Mouse (Mus musculus): ENCODE measurements at regions not wholly inside any gene's neighbourhood (a gene's known extent, or its start where the extent isn't known, plus 50 kb on each side); places are given as distances from the start of the nearest gene placed in this dataset.

GRCm38 (mm10) chr6:143750074-143750473 is 583.1 kb downstream of the Etnk1 start:
- DNase-seq (ENCODE audit: low spot score in 2 of 2), result no peak

- no peak for DNase-seq (ENCODE audit: low spot score in 2 of 2)
Observed at GRCm38 (mm10) chr6:143751076-143752070, 584.4 kb downstream of the Etnk1 start.

- DNase-seq (ENCODE audit: low spot score in 2 of 2), result no peak
Observed at GRCm38 (mm10) chr6:143757462-143757861, 590.4 kb downstream of the Etnk1 start.

GRCm38 (mm10) chr6:143768115-143768514 is 601.1 kb downstream of the Etnk1 start:
- DNase-seq (ENCODE audit: low spot score in 2 of 2), result no peak

Data from adrenal gland, adult 18-20 months (tissue).